ENCODE assay signal across 10 mouse cellular contexts in genomic region chr7:141117636-141118035, GRCm38 (mm10). TPM values are rescaled to one million over a fixed set of nuclear protein-coding genes. Genes with fewer than 3 reads are reported as not detected.
DNase-seq lines count a peak whose midpoint lies in the region; ATAC-seq and TF ChIP-seq lines count a peak whose summit lies in the region.
"Had no signal": no experiment of that assay in that cellular context is flagged by ENCODE, and none has a peak within 500 bp of the region (broad histone marks: within the 10 kb centered on the region; RNA-seq: fewer than 3 reads in every experiment).

TSS of gene Ano9 (minus strand) at chr7:141117806.

- TF ChIP-seq POLR2A in ES-Bruce4 (IDR thresholded peaks at IDR 0.05; ENCODE audit: insufficient read depth, low read length) = no peak

- ATAC-seq in kidney, embryonic 15.5 days (replicated peaks; ENCODE audit: low FRiP score) = peak; percentile 53
- ATAC-seq in lung, embryonic 15.5 days (ENCODE audit: borderline replicate concordance, extremely low read depth, low FRiP score, low TSS enrichment) = no peak; the same call in 1 of the 2 replicates
- ATAC-seq: midbrain, embryonic 16.5 days had no signal

- H3K36me3 ChIP-seq in ES-Bruce4 (ENCODE audit: control insufficient read depth, insufficient read depth, low read length, poor library complexity, severe bottlenecking) = no peaks in the 10 kb centered on the region
- H3K36me3 ChIP-seq in kidney, embryonic 15.5 days = no peaks in the 10 kb centered on the region
- no peaks in the 10 kb centered on the region for H3K36me3 ChIP-seq in lung, embryonic 15.5 days

- H3K4me1 ChIP-seq in ES-Bruce4 (ENCODE audit: control insufficient read depth, insufficient read depth, low read length) = no peaks in the 10 kb centered on the region
- H3K4me1 ChIP-seq in kidney, embryonic 15.5 days = peaks cover 8% of the 10 kb centered on the region
- H3K4me1 ChIP-seq in lung, embryonic 15.5 days = peaks cover 5% of the 10 kb centered on the region

- TF ChIP-seq CTCF in ES-Bruce4 (IDR thresholded peaks at IDR 0.05; ENCODE audit: low read depth, low read length) = no peak

- TF ChIP-seq EP300 in ES-Bruce4 (IDR thresholded peaks at IDR 0.05; ENCODE audit: insufficient read depth, low read depth, low read length) = no peak

- H3K9ac ChIP-seq in ES-Bruce4 (ENCODE audit: low read depth, poor library complexity, severe bottlenecking) = peak within 1 kb of the TSS; percentile 19
- H3K9ac ChIP-seq in kidney, embryonic 15.5 days = peak within 1 kb of the TSS; percentile 25
- H3K9ac ChIP-seq in lung, embryonic 15.5 days = 0 out of 2 replicates have a peak within 1 kb of the TSS, but pooled peaks have one; percentile 15

- H3K4me2 ChIP-seq in kidney, embryonic 15.5 days = peak within 1 kb of the TSS; percentile 50
- H3K4me2 ChIP-seq in lung, embryonic 15.5 days = peak within 1 kb of the TSS; percentile 46

- DNase-seq in R1 (ENCODE audit: low read depth, low spot score) = peak; percentile 84
- no peak for DNase-seq in layer of hippocampus, adult 18-20 months (ENCODE audit: low spot score in 2 of 2)
- no peak for DNase-seq in adrenal gland, postnatal 10 days
- DNase-seq in thymus, adult 18-20 months = no peak
- DNase-seq: layer of hippocampus, postnatal 36 days had no signal

- no peaks in the 10 kb centered on the region for H3K9me3 ChIP-seq in ES-Bruce4 (replicated peaks; ENCODE audit: control insufficient read depth, insufficient read depth, low read length, poor library complexity, severe bottlenecking)
- H3K9me3 ChIP-seq in kidney, embryonic 15.5 days (replicated peaks) = no peaks in the 10 kb centered on the region
- no peaks in the 10 kb centered on the region for H3K9me3 ChIP-seq in lung, embryonic 15.5 days

- peak within 1 kb of the TSS; percentile 70 for H3K4me3 ChIP-seq in ES-Bruce4 (ENCODE audit: low read depth, low read length)
- H3K4me3 ChIP-seq in kidney, embryonic 15.5 days (replicated peaks) = peak within 1 kb of the TSS; percentile 21
- peak within 1 kb of the TSS; percentile 13 for H3K4me3 ChIP-seq in lung, embryonic 15.5 days

- WGBS in kidney, embryonic 15.5 days = 13% methylated on average over 9 of the region's 9 CpGs
- WGBS in lung, embryonic 15.5 days = 10% methylated on average over 9 of the region's 9 CpGs

- H3K27ac ChIP-seq in ES-Bruce4 (ENCODE audit: insufficient read depth, low read length) = no peak within 1 kb of the TSS
- no peak within 1 kb of the TSS for H3K27ac ChIP-seq in kidney, embryonic 15.5 days
- no peak within 1 kb of the TSS for H3K27ac ChIP-seq in lung, embryonic 15.5 days

- no peaks in the 10 kb centered on the region for H3K27me3 ChIP-seq in ES-Bruce4 (ENCODE audit: control insufficient read depth, insufficient read depth, low read length, poor library complexity, severe bottlenecking)
- H3K27me3 ChIP-seq in kidney, embryonic 15.5 days = 0 out of 2 replicates have a peak, but pooled peaks cover 4% of the 10 kb centered on the region
- no peaks in the 10 kb centered on the region for H3K27me3 ChIP-seq in lung, embryonic 15.5 days

RNA-seq across cellular contexts. Expression of gene Ano9, which starts in this region (rescaled TPM):
- polyA plus RNA-seq in ES-Bruce4 (2011; ENCODE audit: insufficient read depth, insufficient read length, low read depth, missing spikeins) = 19.1 and 22.1 TPM in 2 replicates
- polyA plus RNA-seq in kidney, embryonic 15.5 days (2015; fragmentation: Nextera tagmentation; extraction: Ambion mirVana) = 6.0 TPM in 2 replicates
- polyA plus RNA-seq in lung, embryonic 15.5 days (2015; fragmentation: Nextera tagmentation; extraction: Ambion mirVana) = 6.4 and 6.5 TPM in 2 replicates
- total RNA-seq in layer of hippocampus, adult 18-20 months (2021) = not detected
- total RNA-seq in adrenal gland, postnatal 10 days (2021) = under 1 TPM; 0.33 to 0.42 TPM
- total RNA-seq: gastrocnemius, postnatal 4 days; layer of hippocampus, postnatal 36 days had no signal

Comparison
In these comparisons a context has a peak if more than half of its experiments do, and no peak if none do; other contexts are left out.
1. H3K4me3 ChIP-seq: peak in every context shown above with its lines; median percentile 70 in ES-Bruce4; 21 in kidney, embryonic 15.5 days; 13 in lung, embryonic 15.5 days.